Mouse (Mus musculus) urinary bladder, adult 2 months (tissue): ENCODE data around the gene Ppp1r1c. TPM values are rescaled to one million over a fixed set of nuclear protein-coding genes. Genes with fewer than 3 reads are reported as not detected.

Experiments
- DNase-seq: peaks from one replicate; pipeline ENCODE4 v3.0.0; 2022; ENCODE audit warnings: low spot score
- polyA plus RNA-seq: library from polyadenylated mRNA; depleted of rRNA; stranded (reverse); fragments of >200 nt; gene quantifications from 2 replicates; pipeline ENCODE4 v1.2.3, GENCODE M21; 2012; rRNA removed

Ppp1r1c gene
- polyA plus RNA-seq = not detected in 2 replicates

- no peak for DNase-seq
Observed at GRCm38 (mm10) chr2:79707575-79707974, at the start of gene Ppp1r1c. TSS of gene Ppp1r1c (plus strand) at chr2:79707780.

GRCm38 (mm10) chr2:79660417-79661185, 47.0 kb upstream of the Ppp1r1c start:
- DNase-seq = no peak

- DNase-seq = no peak
Observed at GRCm38 (mm10) chr2:79661486-79662104, 46.0 kb upstream of the Ppp1r1c start.

GRCm38 (mm10) chr2:79664532-79665286, 42.9 kb upstream of the Ppp1r1c start:
- DNase-seq = no peak

- DNase-seq = no peak
Observed at GRCm38 (mm10) chr2:79665492-79665891, 42.1 kb upstream of the Ppp1r1c start.

- no peak for DNase-seq
Observed at GRCm38 (mm10) chr2:79675266-79675665, 32.3 kb upstream of the Ppp1r1c start.

- no peak for DNase-seq
Observed at GRCm38 (mm10) chr2:79677663-79678257, 29.8 kb upstream of the Ppp1r1c start.

GRCm38 (mm10) chr2:79681672-79682071, 25.9 kb upstream of the Ppp1r1c start:
- no peak for DNase-seq

GRCm38 (mm10) chr2:79683258-79683657, 24.3 kb upstream of the Ppp1r1c start:
- no peak for DNase-seq

- DNase-seq = no peak
Observed at GRCm38 (mm10) chr2:79690838-79691237, 16.7 kb upstream of the Ppp1r1c start.

- no peak for DNase-seq
Observed at GRCm38 (mm10) chr2:79695190-79695589, 12.4 kb upstream of the Ppp1r1c start.

GRCm38 (mm10) chr2:79695939-79696338, 11.6 kb upstream of the Ppp1r1c start:
- DNase-seq = no peak

GRCm38 (mm10) chr2:79696478-79697230, 10.9 kb upstream of the Ppp1r1c start:
- no peak for DNase-seq

GRCm38 (mm10) chr2:79698166-79698565, 9.4 kb upstream of the Ppp1r1c start:
- no peak for DNase-seq

- DNase-seq = no peak
Observed at GRCm38 (mm10) chr2:79704773-79705172, 2.8 kb upstream of the Ppp1r1c start.

GRCm38 (mm10) chr2:79713662-79714091, 6.1 kb downstream of the Ppp1r1c start:
- no peak for DNase-seq

- no peak for DNase-seq
Observed at GRCm38 (mm10) chr2:79714745-79715144, 7.2 kb downstream of the Ppp1r1c start.

- no peak for DNase-seq
Observed at GRCm38 (mm10) chr2:79715925-79716324, 8.3 kb downstream of the Ppp1r1c start.

- no peak for DNase-seq
Observed at GRCm38 (mm10) chr2:79717846-79718245, 10.3 kb downstream of the Ppp1r1c start.

- DNase-seq = no peak
Observed at GRCm38 (mm10) chr2:79722415-79722814, 14.8 kb downstream of the Ppp1r1c start.

GRCm38 (mm10) chr2:79738958-79739357, 31.4 kb downstream of the Ppp1r1c start:
- DNase-seq = no peak
